Mouse (Mus musculus) heart, embryonic 15.5 days (tissue): Measurements from ENCODE around the gene Ctsz. TPM values are rescaled to one million over a fixed set of nuclear protein-coding genes. Genes with fewer than 3 reads are reported as not detected.

ENCODE experiments used
- ATAC-seq: fragments of 200-750 bp; cut with Nextera tagmentation; replicated peaks from 2 replicates; pipeline ENCODE4 v1.8.0; 2017; ENCODE audit warnings: low read depth, moderate TSS enrichment; ENCODE audit not compliant: insufficient number of reproducible peaks, insufficient read depth, low FRiP score
- H3K27ac ChIP-seq: fragments of 300-500 bp; sonication (generic); 2 replicates; pipeline ENCODE4 v1.5.1; 2015; ENCODE audit warnings: mild to moderate bottlenecking, inconsistent platforms
- H3K27me3 ChIP-seq: fragments of 300-500 bp; sonication (generic); 2 replicates; pipeline ENCODE4 v1.6.1; 2015; ENCODE audit warnings: inconsistent platforms
- H3K36me3 ChIP-seq: fragments of 300-500 bp; sonication (generic); 2 replicates; pipeline ENCODE4 v1.6.1; 2015; ENCODE audit warnings: mild to moderate bottlenecking, inconsistent platforms
- H3K4me1 ChIP-seq: fragments of 300-500 bp; sonication (generic); replicated peaks from 2 replicates; pipeline ENCODE4 v1.6.1; 2015; ENCODE audit warnings: inconsistent platforms
- H3K4me2 ChIP-seq: fragments of 300-500 bp; sonication (generic); 2 replicates; pipeline ENCODE4 v1.6.1; 2015; ENCODE audit warnings: inconsistent platforms, mild to moderate bottlenecking, moderate library complexity
- H3K4me3 ChIP-seq: fragments of 300-500 bp; sonication (generic); 2 replicates; pipeline ENCODE4 v1.5.1; 2015; ENCODE audit warnings: mild to moderate bottlenecking, inconsistent platforms
- H3K9ac ChIP-seq: fragments of 300-500 bp; sonication (generic); 2 replicates; pipeline ENCODE4 v1.6.1; 2015; ENCODE audit warnings: mild to moderate bottlenecking, inconsistent platforms
- H3K9me3 ChIP-seq: fragments of 300-500 bp; sonication (generic); replicated peaks from 2 replicates; pipeline ENCODE4 v1.6.1; 2016; ENCODE audit warnings: inconsistent platforms
- WGBS: fragments of 180-500 bp; shearing (Covaris S2); methylation state at CpG from one replicate; pipeline ENCODE4 v1.1.7; 2015; ENCODE audit warnings: mixed read lengths; 5-methylcytosine and 5-hydroxymethylcytosine counted together
- polyA plus RNA-seq: library from polyadenylated mRNA; unstranded; fragments of >200 nt; fragmentation: Nextera tagmentation; extraction: Ambion mirVana; gene quantifications from 2 replicates; pipeline ENCODE4 v1.2.1, GENCODE M21; 2015

Ctsz gene
- polyA plus RNA-seq, 1 experiment from 2014 or later, result 99.5 TPM

DNA sequence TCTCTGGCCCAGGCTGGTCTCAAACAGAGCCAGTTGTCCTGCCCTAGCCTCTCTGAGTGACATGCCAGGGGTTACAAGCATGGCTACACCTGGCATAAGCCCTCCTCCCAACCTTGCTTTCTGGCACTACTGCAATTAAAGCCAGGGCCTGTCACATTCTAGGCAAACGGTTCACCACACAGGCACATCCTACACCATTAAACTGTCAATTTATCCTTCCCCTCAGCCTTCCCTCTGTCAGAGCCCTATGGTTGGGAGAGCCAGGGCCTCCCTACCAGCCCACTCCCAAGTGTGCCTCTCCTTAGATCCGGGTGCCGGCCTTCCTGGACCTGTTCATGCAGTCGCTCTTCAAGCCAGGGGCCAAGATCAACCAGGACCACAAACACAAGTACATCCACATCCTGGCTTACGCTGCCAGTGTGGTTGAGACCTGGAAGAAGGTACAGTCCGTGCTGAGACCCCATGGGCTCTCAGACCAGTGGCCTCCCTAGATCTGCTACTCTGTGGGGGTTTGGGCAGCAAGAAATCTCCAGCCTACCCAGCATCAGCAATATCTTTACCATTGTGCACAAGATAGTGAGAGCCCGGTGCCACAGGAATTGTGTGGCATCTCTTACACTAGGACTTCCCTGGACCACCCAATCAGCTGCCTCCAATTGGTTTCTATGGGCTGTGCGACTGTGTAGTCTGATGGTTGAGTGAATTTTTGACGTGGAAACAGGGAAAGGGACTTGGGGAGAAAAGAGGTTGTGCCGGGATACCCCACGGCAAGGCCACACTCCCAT is 14.3 kb downstream of the Ctsz start:
- Histone ChIP-seq H3K4me1 (no peaks in the 10 kb centered on the region), H3K4me3 (no peak overlapping the region), H3K9me3 (no peaks in the 10 kb centered on the region), H3K9ac (no peak overlapping the region), H3K27me3 (no peaks in the 10 kb centered on the region), H3K4me2 (no peak overlapping the region), H3K27ac (no peak overlapping the region), H3K36me3 (peaks cover 77% of the 10 kb centered on the region)
- WGBS, result 86% methylated on average over 11 of the region's 11 CpGs
- no peak for ATAC-seq

DNA sequence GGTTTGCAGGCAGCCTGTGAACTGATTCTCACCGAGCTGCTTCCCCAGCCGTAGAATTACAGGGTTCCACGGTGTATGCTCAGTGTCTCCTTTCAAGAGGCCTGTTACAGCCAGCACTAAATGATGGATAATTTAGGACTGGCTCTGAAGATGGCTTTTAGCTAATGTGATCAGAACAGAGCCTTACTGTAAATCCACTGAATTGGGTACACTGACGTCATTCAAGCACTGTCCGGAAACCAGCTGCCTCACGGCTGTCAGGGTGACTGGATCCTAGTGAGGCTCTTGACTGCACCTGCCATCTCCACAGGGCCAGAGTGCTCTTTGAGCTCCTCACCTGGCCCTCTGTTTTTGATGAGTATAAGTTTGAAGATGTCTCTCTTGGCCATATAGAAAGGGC is 17.7 kb downstream of the Ctsz start:
- H3K27me3 ChIP-seq, result no peaks in the 10 kb centered on the region
- H3K36me3 ChIP-seq, result peaks cover 43% of the 10 kb centered on the region
- no peak; the same call in 1 of the 2 replicates for ATAC-seq
- no peaks in the 10 kb centered on the region for H3K9me3 ChIP-seq
- no peak overlapping the region for H3K27ac ChIP-seq
- no peak overlapping the region for H3K4me3 ChIP-seq
- 88% methylated on average over 6 of the region's 6 CpGs for WGBS
- no peak overlapping the region for H3K9ac ChIP-seq
- peaks cover 9% of the 10 kb centered on the region for H3K4me1 ChIP-seq
- H3K4me2 ChIP-seq, result no peak overlapping the region

DNA sequence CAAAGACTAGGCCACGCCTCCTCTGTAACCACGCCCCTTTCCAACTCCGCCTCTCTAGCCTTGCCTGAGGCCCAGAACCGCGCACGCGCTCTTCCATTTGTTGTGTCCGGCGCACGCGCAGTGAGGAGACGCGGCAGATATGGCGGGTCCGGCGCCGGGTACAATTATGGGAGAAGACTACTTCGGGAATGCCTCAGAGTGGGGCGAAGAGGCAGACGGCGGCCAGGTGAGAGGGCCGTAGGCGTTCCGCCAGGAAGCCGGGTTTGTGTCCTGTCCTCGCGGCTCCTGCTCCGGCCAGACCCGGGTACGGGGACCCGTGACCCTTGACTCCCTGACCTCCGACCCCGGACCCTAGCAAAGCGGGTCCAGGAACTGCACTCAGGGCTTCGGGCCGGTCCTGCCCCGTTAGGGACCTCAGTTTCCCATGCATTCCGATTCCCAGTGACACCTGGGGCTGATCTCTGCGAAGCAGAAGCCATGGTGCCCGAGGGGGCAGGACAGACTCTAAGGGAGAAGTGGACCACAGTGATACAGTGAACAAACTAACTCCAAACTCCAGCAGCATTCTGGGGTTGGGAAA is 23.0 kb downstream of the Ctsz start, which contains the start of gene Nelfcd:
Gene Nelfcd, plus strand, starts transcription at position 74 of the 580 bp plus-strand sequence.
- peak within 1 kb of the TSS; percentile 70 for H3K4me2 ChIP-seq
- under 1% methylated on average over 40 of the region's 40 CpGs for WGBS
- H3K4me1 ChIP-seq, result peaks cover 10% of the 10 kb centered on the region
- H3K4me3 ChIP-seq, result peak within 1 kb of the TSS; percentile 90
- no peaks in the 10 kb centered on the region for H3K36me3 ChIP-seq
- peak; percentile 91 for ATAC-seq
- no peaks in the 10 kb centered on the region for H3K27me3 ChIP-seq
- peak within 1 kb of the TSS; percentile 24; the same call in 1 of the 2 replicates for H3K27ac ChIP-seq
- H3K9ac ChIP-seq, result peak within 1 kb of the TSS; percentile 87
- no peaks in the 10 kb centered on the region for H3K9me3 ChIP-seq

DNA sequence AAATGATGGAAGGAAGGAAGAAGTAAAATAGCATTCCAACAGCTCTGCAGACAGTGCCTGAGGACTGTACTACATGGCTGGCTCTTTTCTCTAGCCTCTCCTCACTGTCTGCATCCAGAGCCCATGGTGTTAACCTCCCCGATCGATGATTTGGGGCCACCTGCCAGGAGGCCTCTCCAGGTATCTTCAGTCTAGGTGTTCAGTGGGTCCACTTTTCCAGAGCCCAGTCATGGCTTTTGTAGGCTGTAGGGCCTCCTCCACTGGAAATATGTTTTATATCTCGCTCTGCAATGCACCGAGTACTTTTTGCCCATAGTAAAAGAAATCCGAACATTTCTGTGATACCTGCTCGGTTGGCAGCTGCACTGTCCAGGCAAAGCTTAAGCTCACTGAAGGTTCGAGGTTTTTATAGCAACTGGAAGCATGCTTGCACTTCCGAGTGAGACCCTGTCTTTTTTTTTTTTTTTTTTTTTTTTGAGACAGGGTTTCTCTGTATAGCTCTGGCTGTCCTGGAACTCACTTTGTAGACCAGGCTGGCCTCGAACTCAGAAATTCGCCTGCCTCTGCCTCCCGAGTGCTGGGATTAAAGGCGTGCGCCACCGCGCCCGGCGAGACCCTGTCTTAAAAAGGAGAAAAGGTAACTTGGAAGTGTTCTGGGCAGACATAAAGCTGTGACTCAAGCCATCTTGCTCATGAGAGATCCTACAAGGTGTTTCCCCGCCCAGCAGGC is 23.7 kb downstream of the Ctsz start:
- Histone ChIP-seq H3K36me3 (no peaks in the 10 kb centered on the region), H3K9ac (no peak overlapping the region), H3K4me3 (peak overlapping the region; percentile 90), H3K27ac (no peak overlapping the region), H3K9me3 (no peaks in the 10 kb centered on the region), H3K27me3 (no peaks in the 10 kb centered on the region), H3K4me1 (peaks cover 10% of the 10 kb centered on the region), H3K4me2 (peak overlapping the region; percentile 70)
- ATAC-seq, result 0 out of 2 replicates have a peak, but pooled peaks have one; percentile 1
- 43% methylated on average over 18 of the region's 18 CpGs for WGBS

DNA sequence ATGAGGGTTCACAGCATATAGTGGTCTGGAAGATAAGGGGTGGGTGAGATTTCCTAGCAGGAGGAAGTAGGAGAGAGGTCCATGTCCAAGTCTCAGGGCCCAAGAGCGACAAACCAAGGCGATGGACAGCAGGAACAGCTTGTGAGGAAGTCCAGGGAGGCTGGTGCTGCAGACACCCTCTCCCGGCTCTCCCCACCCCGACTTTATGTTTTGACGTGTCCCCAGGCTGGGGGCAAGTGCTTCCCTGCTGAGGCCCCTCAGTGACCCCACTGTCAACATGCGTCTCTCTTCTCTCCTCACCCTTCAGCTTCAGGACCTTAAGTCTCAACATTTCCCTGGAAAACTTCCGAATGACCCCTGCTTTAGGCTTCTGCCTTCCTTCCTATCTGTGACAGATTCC is 25.7 kb downstream of the Ctsz start:
- Histone ChIP-seq H3K27me3 (no peaks in the 10 kb centered on the region), H3K4me1 (peaks cover 10% of the 10 kb centered on the region), H3K27ac (no peak overlapping the region), H3K9ac (no peak overlapping the region), H3K9me3 (no peaks in the 10 kb centered on the region), H3K36me3 (no peaks in the 10 kb centered on the region), H3K4me2 (no peak overlapping the region), H3K4me3 (no peak overlapping the region)
- WGBS, result 72% methylated on average over 7 of the region's 7 CpGs
- ATAC-seq, result no peak

- H3K9me3 ChIP-seq, result no peaks in the 10 kb centered on the region
- no peak overlapping the region for H3K4me3 ChIP-seq
- H3K36me3 ChIP-seq, result no peaks in the 10 kb centered on the region
- H3K9ac ChIP-seq, result no peak overlapping the region
- no peak for ATAC-seq
- H3K4me1 ChIP-seq, result no peaks in the 10 kb centered on the region
- no peaks in the 10 kb centered on the region for H3K27me3 ChIP-seq
- WGBS, result 44% methylated on average over 2 of the region's 2 CpGs
- H3K4me2 ChIP-seq, result no peak overlapping the region
- no peak overlapping the region for H3K27ac ChIP-seq
These were observed 28.6 kb downstream of the Ctsz start for GRCm38 (mm10) chr2:174410222-174410621.

GRCm38 (mm10) chr2:174400396-174400795 is 38.4 kb downstream of the Ctsz start:
- H3K4me2 ChIP-seq, result no peak overlapping the region
- H3K27me3 ChIP-seq, result no peaks in the 10 kb centered on the region
- H3K36me3 ChIP-seq, result no peaks in the 10 kb centered on the region
- WGBS, result 69% methylated on average over 4 of the region's 4 CpGs
- no peak for ATAC-seq
- H3K4me1 ChIP-seq, result no peaks in the 10 kb centered on the region
- no peak overlapping the region for H3K9ac ChIP-seq
- no peaks in the 10 kb centered on the region for H3K9me3 ChIP-seq
- no peak overlapping the region for H3K4me3 ChIP-seq
- no peak overlapping the region for H3K27ac ChIP-seq

GRCm38 (mm10) chr2:174397881-174398280 is 41.0 kb downstream of the Ctsz start:
- H3K4me2 ChIP-seq, result no peak overlapping the region
- no peaks in the 10 kb centered on the region for H3K9me3 ChIP-seq
- H3K36me3 ChIP-seq, result no peaks in the 10 kb centered on the region
- H3K9ac ChIP-seq, result no peak overlapping the region
- no peak overlapping the region for H3K27ac ChIP-seq
- no peak overlapping the region for H3K4me3 ChIP-seq
- no peaks in the 10 kb centered on the region for H3K4me1 ChIP-seq
- H3K27me3 ChIP-seq, result no peaks in the 10 kb centered on the region
- ATAC-seq, result no peak
- 80% methylated on average over 6 of the region's 6 CpGs for WGBS

DNA sequence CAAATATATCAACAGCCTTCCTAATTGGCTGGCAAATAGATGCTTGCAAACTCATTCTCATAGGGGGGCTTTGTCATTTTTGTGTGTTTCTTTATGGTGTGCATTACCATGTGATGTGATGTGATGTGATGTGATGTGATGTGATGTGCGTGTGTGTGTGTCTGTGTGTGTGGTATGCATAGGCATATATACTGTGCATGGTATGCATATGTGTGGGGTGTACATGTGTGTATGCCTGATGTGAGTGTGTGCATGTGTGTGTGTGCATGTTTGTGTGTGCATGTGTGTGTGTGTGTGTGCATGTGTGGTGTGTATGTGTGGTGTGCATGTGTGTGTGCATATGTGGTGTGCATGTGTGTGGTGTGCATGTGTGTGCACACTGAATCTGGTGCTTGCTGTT is 41.8 kb downstream of the Ctsz start:
- no peaks in the 10 kb centered on the region for H3K4me1 ChIP-seq
- 93% methylated on average over 1 of the region's 1 CpGs for WGBS
- no peak for ATAC-seq
- H3K9ac ChIP-seq, result no peak overlapping the region
- H3K4me2 ChIP-seq, result no peak overlapping the region
- no peak overlapping the region for H3K4me3 ChIP-seq
- no peak overlapping the region for H3K27ac ChIP-seq
- H3K9me3 ChIP-seq, result no peaks in the 10 kb centered on the region
- no peaks in the 10 kb centered on the region for H3K27me3 ChIP-seq
- no peaks in the 10 kb centered on the region for H3K36me3 ChIP-seq

DNA sequence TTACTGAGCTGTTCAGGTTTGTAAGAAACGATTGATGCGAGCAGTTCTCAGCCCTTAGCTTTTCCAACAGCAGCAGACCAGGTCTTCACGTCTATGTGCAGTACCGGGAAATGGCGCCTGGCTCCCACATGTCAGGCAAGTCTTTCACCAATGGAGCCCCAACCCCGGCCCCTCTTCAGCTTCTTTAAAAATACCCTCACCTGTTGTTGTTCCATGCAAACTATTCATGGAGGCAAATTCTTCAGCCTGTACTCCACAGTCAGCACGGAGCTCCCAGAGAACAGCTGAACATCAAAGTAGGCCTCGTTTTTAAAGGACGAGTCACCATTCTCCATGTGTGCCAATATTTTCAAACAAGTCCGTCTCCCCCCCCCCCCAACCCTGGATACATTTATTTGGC is 42.2 kb downstream of the Ctsz start:
- no peak overlapping the region for H3K4me2 ChIP-seq
- H3K4me1 ChIP-seq, result no peaks in the 10 kb centered on the region
- no peak overlapping the region for H3K4me3 ChIP-seq
- no peak for ATAC-seq
- H3K27me3 ChIP-seq, result no peaks in the 10 kb centered on the region
- no peak overlapping the region for H3K9ac ChIP-seq
- H3K9me3 ChIP-seq, result no peaks in the 10 kb centered on the region
- 79% methylated on average over 10 of the region's 10 CpGs for WGBS
- no peaks in the 10 kb centered on the region for H3K36me3 ChIP-seq
- no peak overlapping the region for H3K27ac ChIP-seq

- Histone ChIP-seq H3K27ac (no peak overlapping the region), H3K4me1 (no peaks in the 10 kb centered on the region), H3K4me3 (no peak overlapping the region), H3K9me3 (no peaks in the 10 kb centered on the region), H3K9ac (no peak overlapping the region), H3K27me3 (no peaks in the 10 kb centered on the region), H3K36me3 (no peaks in the 10 kb centered on the region), H3K4me2 (no peak overlapping the region)
- no peak for ATAC-seq
- WGBS, result 69% methylated on average over 5 of the region's 5 CpGs
These were observed 45.5 kb downstream of the Ctsz start for GRCm38 (mm10) chr2:174393383-174393782.
